Mouse (Mus musculus): ENCODE measurements around the gene Map1lc3b.

- peak; percentile 84 to 96 (median 88) for TF ChIP-seq CTCF (IDR thresholded peaks at IDR 0.05 in 2 of 3, conservative IDR thresholded peaks at IDR 0.05 in 1 of 3; ENCODE audit: control insufficient read depth in 1 of 3, insufficient read depth in 1 of 3, low read depth in 2 of 3, low read length in 3 of 3, poor library complexity in 1 of 3, severe bottlenecking in 1 of 3)
- no peak for TF ChIP-seq POLR2A (IDR thresholded peaks at IDR 0.05; ENCODE audit: control insufficient read depth in 1 of 2, insufficient read depth in 1 of 2, low read depth in 1 of 2, low read length in 2 of 2, poor library complexity in 1 of 2)
- peak; percentile 39 for TF ChIP-seq RAD21 (IDR thresholded peaks at IDR 0.05; ENCODE audit: low read depth, low read length)
- no peak for TF ChIP-seq JUND (IDR thresholded peaks at IDR 0.05; ENCODE audit: low read depth, low read length)
- TF ChIP-seq MYC (IDR thresholded peaks at IDR 0.05; ENCODE audit: low read depth, low read length), result no peak
- no peak for TF ChIP-seq USF1 (IDR thresholded peaks at IDR 0.05; ENCODE audit: low read depth, low read length)
- TF ChIP-seq POLR2AphosphoS2 (IDR thresholded peaks at IDR 0.05; ENCODE audit: low read length), result no peak
- no peak for TF ChIP-seq GATA1 (IDR thresholded peaks at IDR 0.05; ENCODE audit: low read depth, low read length)
- no peak for TF ChIP-seq NRF1 (IDR thresholded peaks at IDR 0.05; ENCODE audit: insufficient read depth, low read depth, low read length, poor library complexity, severe bottlenecking)
- TF ChIP-seq EP300 (IDR thresholded peaks at IDR 0.05; ENCODE audit: low read depth in 1 of 2, low read length in 2 of 2), result no peak
- TF ChIP-seq GABPA (IDR thresholded peaks at IDR 0.05; ENCODE audit: low read depth, low read length), result no peak
- no peak for TF ChIP-seq BHLHE40 (IDR thresholded peaks at IDR 0.05; ENCODE audit: borderline replicate concordance, low read depth, low read length)
Measured at GRCm38 (mm10) chr8:121598892-121599291, 8.7 kb downstream of the Map1lc3b start.
